Mouse (Mus musculus) limb, embryonic 14.5 days (tissue): ENCODE results near the gene Slc4a5. TPM values are rescaled to one million over a fixed set of nuclear protein-coding genes. Genes with fewer than 3 reads are reported as not detected.

ENCODE experiments used
- ATAC-seq: fragments of 200-750 bp; cut with Nextera tagmentation; 2 replicates; pipeline ENCODE4 v1.8.0; 2017; ENCODE audit warnings: low read depth, moderate number of reproducible peaks, moderate TSS enrichment; ENCODE audit not compliant: low FRiP score
- DNase-seq: peaks from one replicate; pipeline ENCODE4 v3.0.0-alpha.2; 2015; ENCODE audit warnings: low spot score
- H3K27ac ChIP-seq: fragments of 300-500 bp; sonication (generic); replicated peaks from 2 replicates; pipeline ENCODE4 v1.5.1; 2014; ENCODE audit warnings: low read depth, mild to moderate bottlenecking, low read length, moderate library complexity, mixed read lengths
- H3K27me3 ChIP-seq: fragments of 300-500 bp; sonication (generic); 2 replicates; pipeline ENCODE4 v1.6.1; 2014; ENCODE audit warnings: low read length, mixed read lengths; ENCODE audit not compliant: control insufficient read depth, insufficient read depth
- H3K36me3 ChIP-seq: fragments of 300-500 bp; sonication (generic); 2 replicates; pipeline ENCODE4 v1.6.1; 2014; ENCODE audit warnings: mild to moderate bottlenecking, low read length, moderate library complexity, mixed read lengths; ENCODE audit not compliant: control insufficient read depth, insufficient read depth
- H3K4me1 ChIP-seq: fragments of 300-500 bp; sonication (generic); 2 replicates; pipeline ENCODE4 v1.6.1; 2014; ENCODE audit warnings: antibody characterized with exemption, low read length, mixed read lengths; ENCODE audit not compliant: control insufficient read depth, insufficient read depth
- H3K4me2 ChIP-seq: fragments of 300-500 bp; sonication (generic); replicated peaks from 2 replicates; pipeline ENCODE4 v1.6.1; 2014; ENCODE audit warnings: low read depth, mild to moderate bottlenecking, low read length, moderate library complexity; ENCODE audit not compliant: severe bottlenecking
- H3K4me3 ChIP-seq: fragments of 300-500 bp; sonication (generic); replicated peaks from 2 replicates; pipeline ENCODE4 v1.5.1; 2014; ENCODE audit warnings: low read length
- H3K9ac ChIP-seq: fragments of 300-500 bp; sonication (generic); 2 replicates; pipeline ENCODE4 v1.6.1; 2014; ENCODE audit warnings: mild to moderate bottlenecking, low read depth, low read length, moderate library complexity; ENCODE audit not compliant: severe bottlenecking
- H3K9me3 ChIP-seq: fragments of 300-500 bp; sonication (generic); 2 replicates; pipeline ENCODE4 v1.6.1; 2016; ENCODE audit warnings: low read length; ENCODE audit not compliant: control insufficient read depth
- POLR2A ChIP-seq: fragments of 200-500 bp; IDR thresholded peaks from 2 replicates; pipeline ENCODE4 v1.8.0; 2012; ENCODE audit warnings: inconsistent platforms, mild to moderate bottlenecking, moderate library complexity, borderline replicate concordance; ENCODE audit not compliant: insufficient read depth, insufficient read length; ENCODE audit errors: extremely low read depth
- whole genome bisulfite sequencing: fragments of 180-500 bp; shearing (Covaris S2); extraction: QIAGEN DNeasy Blood & Tissue Kit; methylation state at CpG from one replicate; pipeline ENCODE4 v1.1.7; 2014; 5-methylcytosine and 5-hydroxymethylcytosine counted together
- polyA plus RNA-seq, 2 experiments: library from polyadenylated mRNA; depleted of rRNA in 1 of 2; stranded (reverse) in 1 of 2; unstranded in 1 of 2; fragments of >200 nt; fragmentation: Nextera tagmentation in 1 of 2; extraction: Ambion mirVana in 1 of 2; gene quantifications; 2 replicates each; pipeline versions ENCODE4 v1.2.1 to v1.2.3; 2012 to 2014

Slc4a5 gene
- polyA plus RNA-seq, 2 experiments: 0.13 to 0.25 TPM

DNA sequence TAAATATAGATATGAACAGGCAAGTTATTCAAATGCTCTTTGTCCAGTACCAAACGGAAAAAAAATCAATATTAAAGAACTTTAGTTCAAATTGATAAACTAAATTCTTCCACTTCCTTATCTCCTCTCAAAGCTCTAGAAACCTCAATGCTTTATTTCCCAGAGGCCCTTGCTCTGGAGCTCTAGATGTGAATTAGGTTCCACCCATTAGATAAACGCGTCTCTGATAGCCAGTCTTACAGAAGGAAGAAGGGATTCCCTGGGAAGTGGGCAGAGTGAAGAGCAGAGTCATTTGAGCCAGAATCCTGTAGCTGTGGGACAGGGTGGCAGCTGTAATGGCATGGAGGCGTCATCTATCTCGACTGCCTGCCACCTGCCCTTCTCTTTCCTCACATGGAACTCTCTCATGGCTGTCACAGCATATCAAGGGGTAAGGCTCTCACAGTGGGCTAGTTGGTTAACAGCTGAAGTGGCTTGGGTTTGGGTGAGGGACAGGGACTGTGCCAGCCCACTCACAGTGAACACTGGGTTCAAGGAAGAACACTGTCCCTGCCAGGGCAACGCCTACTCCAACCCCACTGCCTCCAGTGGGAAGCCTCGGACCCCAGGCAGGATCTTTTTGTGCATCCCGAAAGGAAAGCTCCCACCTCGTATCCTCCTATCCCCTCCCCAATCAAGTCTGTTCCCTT lies 12.1 kb upstream of the Slc4a5 start:
- Histone ChIP-seq H3K27me3 (no peaks in the 10 kb centered on the region), H3K9ac (no peak overlapping the region), H3K4me1 (peaks cover 3% of the 10 kb centered on the region; the same call in 1 of the 2 replicates), H3K4me2 (no peak overlapping the region), H3K27ac (no peak overlapping the region), H3K36me3 (no peaks in the 10 kb centered on the region), H3K4me3 (no peak overlapping the region), H3K9me3 (no peaks in the 10 kb centered on the region)
- 72% methylated on average over 9 of the region's 9 CpGs for WGBS
- ATAC-seq: no peak
- DNase-seq: no peak
- TF ChIP-seq POLR2A: no peak

DNA sequence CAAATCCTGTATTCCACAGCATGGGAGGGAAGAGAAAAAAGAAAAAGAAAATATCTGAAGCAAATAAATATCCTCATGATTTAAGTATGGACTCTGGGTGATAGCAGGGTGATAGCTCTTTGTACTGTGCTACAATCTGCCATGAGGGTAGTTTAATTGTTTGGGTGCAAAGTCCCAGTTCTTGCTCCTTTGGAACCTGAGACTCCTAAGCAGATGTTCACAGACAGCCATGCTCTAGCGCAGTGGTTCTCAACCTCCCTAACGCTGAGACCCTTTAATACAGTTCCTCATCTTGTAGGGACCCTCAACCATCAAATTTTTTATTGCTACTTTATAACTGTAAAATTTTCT lies 11.6 kb upstream of the Slc4a5 start:
- ATAC-seq: no peak
- Histone ChIP-seq H3K36me3 (no peaks in the 10 kb centered on the region), H3K9me3 (no peaks in the 10 kb centered on the region), H3K27me3 (no peaks in the 10 kb centered on the region), H3K27ac (no peak overlapping the region), H3K9ac (no peak overlapping the region), H3K4me1 (peaks cover 3% of the 10 kb centered on the region; the same call in 1 of the 2 replicates), H3K4me3 (no peak overlapping the region), H3K4me2 (no peak overlapping the region)
- 77% methylated on average over 2 of the region's 2 CpGs for WGBS
- no peak for TF ChIP-seq POLR2A
- no peak for DNase-seq

DNA sequence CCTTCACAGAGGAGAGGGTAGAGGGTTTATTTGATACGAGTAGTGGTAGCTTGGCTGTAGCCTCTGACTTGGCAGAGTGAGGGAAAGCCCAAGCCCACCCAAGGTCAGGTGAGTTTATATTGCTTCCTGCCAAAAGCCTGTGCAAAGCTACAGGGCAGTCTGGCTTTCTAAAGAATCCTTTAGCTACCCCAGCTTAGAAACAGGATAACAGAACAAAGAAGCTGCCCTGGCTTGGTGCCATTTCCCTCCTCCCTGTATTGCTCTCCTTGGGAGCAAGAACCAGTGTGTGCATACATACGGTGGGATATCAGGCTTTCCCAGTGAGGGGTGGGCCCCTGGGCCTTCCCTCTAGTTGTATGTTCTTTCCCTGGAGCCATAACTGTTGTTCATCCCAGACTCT lies 9.1 kb upstream of the Slc4a5 start:
- no peak for TF ChIP-seq POLR2A
- no peaks in the 10 kb centered on the region for H3K27me3 ChIP-seq
- DNase-seq (peak; percentile 49), ATAC-seq (no peak)
- no peak overlapping the region for H3K27ac ChIP-seq
- H3K36me3 ChIP-seq: no peaks in the 10 kb centered on the region
- no peak overlapping the region for H3K4me2 ChIP-seq
- H3K4me3 ChIP-seq: no peak overlapping the region
- H3K9me3 ChIP-seq: no peaks in the 10 kb centered on the region
- H3K9ac ChIP-seq: no peak overlapping the region
- peaks cover 3% of the 10 kb centered on the region; the same call in 1 of the 2 replicates for H3K4me1 ChIP-seq
- 37% methylated on average over 2 of the region's 2 CpGs for WGBS

DNA sequence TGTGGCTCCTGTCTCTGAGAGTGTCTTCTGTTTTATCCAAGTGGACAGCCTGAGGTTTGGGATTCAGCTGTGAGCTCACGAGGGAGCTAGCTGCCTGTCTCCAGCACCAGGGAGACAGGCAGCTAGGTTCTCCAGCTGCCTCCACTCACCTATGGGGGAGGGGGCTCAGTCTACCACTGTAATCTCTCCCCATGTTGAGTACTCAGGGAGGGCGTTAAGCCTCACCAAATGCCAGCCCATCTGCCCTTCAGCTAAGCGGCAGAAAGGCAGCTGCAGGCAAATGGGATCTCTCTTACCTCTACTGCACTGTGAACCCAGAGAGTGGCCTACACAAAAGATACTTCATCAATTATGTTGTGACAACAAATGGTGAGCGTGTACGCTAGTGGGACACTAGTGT lies 8.1 kb upstream of the Slc4a5 start:
- no peak overlapping the region for H3K27ac ChIP-seq
- DNase-seq (no peak), ATAC-seq (no peak)
- no peak overlapping the region for H3K9ac ChIP-seq
- peaks cover 3% of the 10 kb centered on the region; the same call in 1 of the 2 replicates for H3K4me1 ChIP-seq
- H3K9me3 ChIP-seq: no peaks in the 10 kb centered on the region
- H3K36me3 ChIP-seq: no peaks in the 10 kb centered on the region
- H3K4me3 ChIP-seq: no peak overlapping the region
- H3K4me2 ChIP-seq: no peak overlapping the region
- no peaks in the 10 kb centered on the region for H3K27me3 ChIP-seq
- TF ChIP-seq POLR2A: no peak
- 32% methylated on average over 5 of the region's 5 CpGs for WGBS

DNA sequence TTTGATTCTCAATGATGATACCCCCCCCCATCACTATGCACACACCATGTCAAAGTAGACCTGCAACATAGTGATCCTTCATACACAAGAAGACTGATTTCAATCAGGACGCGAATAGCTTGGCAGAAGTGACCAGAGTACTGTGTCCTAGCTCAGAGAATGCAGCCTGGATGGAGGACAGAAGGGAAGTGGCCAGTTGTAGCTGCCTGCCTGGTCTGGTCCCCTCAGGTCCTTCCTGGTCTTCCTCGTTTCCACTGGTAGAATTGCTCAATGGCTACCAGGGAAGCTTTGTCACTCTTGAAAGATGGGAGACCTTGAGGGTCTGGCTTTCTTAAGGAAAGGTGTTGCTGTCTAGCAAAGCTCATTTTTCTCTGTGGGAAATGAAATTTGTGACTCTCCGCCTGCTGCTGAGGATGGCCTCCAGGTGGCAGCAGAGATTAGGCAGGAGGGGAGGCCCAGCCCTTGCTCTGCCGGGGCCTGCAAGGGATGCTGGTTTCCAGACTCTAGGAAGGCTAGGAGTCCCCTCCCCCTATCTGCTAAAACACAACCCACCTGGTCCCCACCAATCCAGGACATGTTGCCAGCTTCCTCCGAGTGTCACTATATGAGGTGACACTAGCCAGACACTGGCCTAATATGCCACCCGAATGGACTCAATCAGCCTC lies 4.5 kb upstream of the Slc4a5 start:
- Histone ChIP-seq H3K4me2 (no peak overlapping the region; the same call in 1 of the 2 replicates), H3K36me3 (no peaks in the 10 kb centered on the region), H3K4me3 (no peak overlapping the region), H3K9ac (no peak overlapping the region), H3K9me3 (no peaks in the 10 kb centered on the region), H3K27me3 (no peaks in the 10 kb centered on the region), H3K4me1 (peaks cover 3% of the 10 kb centered on the region; the same call in 1 of the 2 replicates), H3K27ac (no peak overlapping the region)
- TF ChIP-seq POLR2A: no peak
- WGBS: 13% methylated on average over 7 of the region's 7 CpGs
- ATAC-seq (peak; percentile 88), DNase-seq (peak; percentile 83)
